19 mouse cellular contexts compared by ENCODE assay signal in genomic region chr3:146462939-146463338, GRCm38 (mm10). TPM values are rescaled to one million over a fixed set of nuclear protein-coding genes. Genes with fewer than 3 reads are reported as not detected.
DNase-seq lines count a peak whose midpoint lies in the region; ATAC-seq and TF ChIP-seq lines count a peak whose summit lies in the region.
"Had no signal": no experiment of that assay in that cellular context is flagged by ENCODE, and none has a peak within 500 bp of the region (broad histone marks: within the 10 kb centered on the region; RNA-seq: fewer than 3 reads in every experiment).

No protein-coding gene starts in this region.

- H3K36me3 ChIP-seq in kidney, postnatal 0 days (ENCODE audit: insufficient read depth, low read length) = no peaks in the 10 kb centered on the region
- H3K36me3 ChIP-seq in thymus, adult 2 months (ENCODE audit: control insufficient read depth, insufficient read depth, low read length) = no peaks in the 10 kb centered on the region

- no peak for DNase-seq in kidney, postnatal 0 days (ENCODE audit: low spot score)
- no peak for DNase-seq in kidney, adult 11 months
- peak; percentile 23 for DNase-seq in thymus, postnatal 4 days
- no peak for DNase-seq in thymus, adult 2 months
- peak; percentile 31 for DNase-seq in NIH3T3 (ENCODE audit: low read depth)
- no peak for DNase-seq in left cerebral cortex, adult 2 months (ENCODE audit: extremely low spot score in 1 of 2, low spot score in 2 of 2)
- no peak for DNase-seq in layer of hippocampus, postnatal 25 days (ENCODE audit: extremely low spot score in 1 of 2, low spot score in 1 of 2)
- DNase-seq: adrenal gland, adult 2 months; cerebellum, postnatal 14 days; heart, postnatal 36 days; kidney, adult 9 months; kidney, postnatal 4 days; left cerebral cortex, postnatal 4 days; liver, embryonic 13.5 days; lung, postnatal 14 days had no signal

- no peak for ATAC-seq in kidney, postnatal 0 days (replicated peaks; ENCODE audit: low FRiP score, low read depth)
- ATAC-seq: forebrain, embryonic 13.5 days; hindbrain, embryonic 16.5 days had no signal

- intact Hi-C loops in left cerebral cortex, adult 2 months (cut with DNase I) = no loop called here

- no peaks in the 10 kb centered on the region for H3K9me3 ChIP-seq in kidney, postnatal 0 days (replicated peaks; ENCODE audit: low read length)
- H3K9me3 ChIP-seq: forebrain, embryonic 13.5 days; heart, embryonic 13.5 days; liver, embryonic 13.5 days had no signal

- TF ChIP-seq POLR2A in thymus, adult 2 months (IDR thresholded peaks at IDR 0.05; ENCODE audit: control insufficient read depth, extremely low read depth, insufficient read depth, low read length, poor library complexity) = no peak

- WGBS in kidney, postnatal 0 days = 61% methylated on average over 2 of the region's 2 CpGs
- WGBS in thymus, adult 2 months = 77% methylated on average over 2 of the region's 2 CpGs

- no peak overlapping the region for H3K4me2 ChIP-seq in kidney, postnatal 0 days (ENCODE audit: low read length)
- H3K4me2 ChIP-seq: forebrain, embryonic 13.5 days; heart, embryonic 13.5 days; liver, embryonic 13.5 days; midbrain, embryonic 11.5 days had no signal

- H3K4me3 ChIP-seq in kidney, postnatal 0 days (replicated peaks; ENCODE audit: low read depth, low read length) = no peak overlapping the region
- H3K4me3 ChIP-seq in thymus, adult 2 months (ENCODE audit: control insufficient read depth, insufficient read depth, low read length) = no peak overlapping the region
- no peak overlapping the region for H3K4me3 ChIP-seq in left cerebral cortex, adult 2 months
- H3K4me3 ChIP-seq: forebrain, embryonic 13.5 days; heart, embryonic 13.5 days; liver, embryonic 13.5 days had no signal

- peak; percentile 49 for TF ChIP-seq CTCF in kidney, postnatal 0 days (IDR thresholded peaks at IDR 0.05; ENCODE audit: low read depth)
- TF ChIP-seq CTCF in thymus, adult 2 months (IDR thresholded peaks at IDR 0.05; ENCODE audit: borderline replicate concordance, control insufficient read depth, extremely low read depth, insufficient read depth, low read length, poor library complexity) = no peak
- no peak for TF ChIP-seq CTCF in left cerebral cortex, adult 2 months (IDR thresholded peaks at IDR 0.05)

- no peak overlapping the region for H3K9ac ChIP-seq in kidney, postnatal 0 days (ENCODE audit: low read depth, low read length)
- H3K9ac ChIP-seq: forebrain, embryonic 13.5 days; heart, embryonic 13.5 days; liver, embryonic 13.5 days had no signal

- H3K27ac ChIP-seq in kidney, postnatal 0 days = no peak overlapping the region
- no peak overlapping the region for H3K27ac ChIP-seq in thymus, adult 2 months (ENCODE audit: control insufficient read depth, insufficient read depth, low read length)
- no peak overlapping the region for H3K27ac ChIP-seq in left cerebral cortex, adult 2 months
- H3K27ac ChIP-seq: forebrain, embryonic 13.5 days; heart, embryonic 13.5 days; liver, embryonic 13.5 days had no signal

- H3K27me3 ChIP-seq in kidney, postnatal 0 days (ENCODE audit: insufficient read depth, low read length) = no peaks in the 10 kb centered on the region
- no peaks in the 10 kb centered on the region for H3K27me3 ChIP-seq in thymus, adult 2 months (ENCODE audit: control insufficient read depth, insufficient read depth, low read length)
- H3K27me3 ChIP-seq: forebrain, embryonic 13.5 days; heart, embryonic 13.5 days; liver, embryonic 13.5 days had no signal

- H3K4me1 ChIP-seq in kidney, postnatal 0 days (replicated peaks; ENCODE audit: insufficient read depth, low read length) = no peaks in the 10 kb centered on the region
- no peaks in the 10 kb centered on the region for H3K4me1 ChIP-seq in thymus, adult 2 months (replicated peaks; ENCODE audit: control insufficient read depth, insufficient read depth, low read length)
- H3K4me1 ChIP-seq: forebrain, embryonic 13.5 days; heart, embryonic 13.5 days; liver, embryonic 13.5 days had no signal

RNA-seq across cellular contexts. Expression of gene Ctbs, which starts 13.3 kb away (rescaled TPM):
- 17.8 and 19.0 TPM in 2 replicates for polyA plus RNA-seq in kidney, postnatal 0 days (2015; fragmentation: Nextera tagmentation; extraction: Ambion mirVana)
- 2.0 and 2.5 TPM in 2 replicates for polyA plus RNA-seq in thymus, adult 2 months (2012; rRNA removed)
- total RNA-seq in left cerebral cortex, adult 2 months (2021) = 1 to 10 TPM; 7.1 to 8.1 TPM
- 1 to 10 TPM; 6.5 to 6.9 TPM for total RNA-seq in layer of hippocampus, postnatal 25 days (2021)

RNA-seq across cellular contexts. Expression of gene Spata1, which starts 36.6 kb away (rescaled TPM):
- polyA plus RNA-seq in kidney, postnatal 0 days (2015; fragmentation: Nextera tagmentation; extraction: Ambion mirVana) = 4.5 and 5.0 TPM in 2 replicates
- polyA plus RNA-seq in thymus, adult 2 months (2012; rRNA removed) = 1.9 and 2.5 TPM in 2 replicates
- 1 to 10 TPM; 3.2 to 3.7 TPM for total RNA-seq in left cerebral cortex, adult 2 months (2021)
- total RNA-seq in layer of hippocampus, postnatal 25 days (2021) = 1 to 10 TPM; 2.3 to 4.0 TPM

RNA-seq across cellular contexts. Expression of gene Gng5, which starts 36.7 kb away (rescaled TPM):
- polyA plus RNA-seq in kidney, postnatal 0 days (2015; fragmentation: Nextera tagmentation; extraction: Ambion mirVana) = 1,152 and 1,249 TPM in 2 replicates
- polyA plus RNA-seq in thymus, adult 2 months (2012; rRNA removed) = 358 and 374 TPM in 2 replicates
- 10 to 100 TPM; 41.1 to 46.3 TPM for total RNA-seq in left cerebral cortex, adult 2 months (2021)
- total RNA-seq in layer of hippocampus, postnatal 25 days (2021) = 10 to 100 TPM; 45.0 to 46.0 TPM

RNA-seq across cellular contexts. Expression of gene Rpf1, which starts 58.3 kb away (rescaled TPM):
- 58.1 and 59.7 TPM in 2 replicates for polyA plus RNA-seq in kidney, postnatal 0 days (2015; fragmentation: Nextera tagmentation; extraction: Ambion mirVana)
- 18.6 and 19.0 TPM in 2 replicates for polyA plus RNA-seq in thymus, adult 2 months (2012; rRNA removed)
- 10 to 100 TPM; 16.9 to 20.7 TPM for total RNA-seq in left cerebral cortex, adult 2 months (2021)
- total RNA-seq in layer of hippocampus, postnatal 25 days (2021) = 10 to 100 TPM; 14.6 to 17.5 TPM

RNA-seq across cellular contexts. Expression of gene Ssx2ip, which starts 58.5 kb away (rescaled TPM):
- 20.0 and 20.5 TPM in 2 replicates for polyA plus RNA-seq in kidney, postnatal 0 days (2015; fragmentation: Nextera tagmentation; extraction: Ambion mirVana)
- polyA plus RNA-seq in thymus, adult 2 months (2012; rRNA removed) = 5.4 and 7.2 TPM in 2 replicates
- total RNA-seq in left cerebral cortex, adult 2 months (2021) = 10 to 100 TPM; 91.0 to 91.6 TPM
- 100 to 1,000 TPM; 109 to 127 TPM for total RNA-seq in layer of hippocampus, postnatal 25 days (2021)

Comparison
In these comparisons a context has a peak if more than half of its experiments do, and no peak if none do; other contexts are left out.
1. DNase-seq: peak in thymus, postnatal 4 days (single experiment) and NIH3T3 (single experiment); none in kidney, postnatal 0 days (single experiment), kidney, adult 11 months (single experiment), thymus, adult 2 months (single experiment), left cerebral cortex, adult 2 months (0 of 2) and layer of hippocampus, postnatal 25 days (0 of 2).